Comparison of ENCODE assay signal across 8 mouse cellular contexts in the genomic region with DNA sequence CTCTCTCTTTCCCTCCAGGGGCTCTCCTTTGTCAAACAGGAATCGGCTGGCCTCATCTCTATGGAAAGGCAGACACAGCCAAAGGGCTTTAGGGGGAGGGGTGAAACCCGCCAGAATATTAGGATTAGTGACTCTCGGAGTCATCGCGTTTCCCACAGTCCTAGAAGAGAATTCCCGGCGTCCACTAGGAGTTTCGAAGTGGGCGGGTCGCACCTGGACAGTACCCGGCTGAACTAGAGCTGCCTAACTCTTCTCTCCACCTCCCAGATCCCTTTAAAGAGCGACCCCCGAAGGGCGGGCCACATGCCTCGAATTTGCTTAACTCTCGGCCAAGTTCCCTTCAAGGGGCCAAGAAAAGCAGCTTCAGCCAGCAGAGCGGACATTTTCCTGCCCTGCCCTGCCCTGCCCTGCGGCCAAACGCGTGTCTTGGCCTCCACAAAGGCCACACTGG. TPM values are rescaled to one million over a fixed set of nuclear protein-coding genes. Genes with fewer than 3 reads are reported as not detected.
DNase-seq lines count a peak whose midpoint lies in the region; ATAC-seq lines count a peak whose summit lies in the region.

No protein-coding gene starts in this region.

- peak overlapping the region; percentile 73 for H3K4me3 ChIP-seq in heart, embryonic 12.5 days
- H3K4me3 ChIP-seq in midbrain, embryonic 13.5 days (replicated peaks), result peak overlapping the region; percentile 86

- H3K9me3 ChIP-seq in heart, embryonic 12.5 days (replicated peaks), result no peaks in the 10 kb centered on the region
- H3K9me3 ChIP-seq in midbrain, embryonic 13.5 days, result no peaks in the 10 kb centered on the region

- ATAC-seq in heart, embryonic 12.5 days (ENCODE audit: insufficient number of reproducible peaks, low FRiP score), result no peak
- ATAC-seq in midbrain, embryonic 13.5 days, result 0 out of 2 replicates have a peak, but pooled peaks have one; percentile 7
- no peak for ATAC-seq in erythroid progenitor cell, adult 5-6 weeks (replicated peaks; ENCODE audit: low FRiP score, poor library complexity, severe bottlenecking)

- DNase-seq in adrenal gland, adult 2 months, result peak; percentile 59
- DNase-seq in adrenal gland, adult 18-20 months (ENCODE audit: low spot score in 2 of 2), result no peak
- DNase-seq in R1 (ENCODE audit: low read depth, low spot score), result peak; percentile 73
- peak; percentile 61 to 71 for DNase-seq in kidney, postnatal 4 days
- no peak for DNase-seq in urinary bladder, postnatal 10 days (ENCODE audit: low spot score)

- peak overlapping the region; percentile 99 for H3K4me2 ChIP-seq in heart, embryonic 12.5 days
- peak overlapping the region; percentile 78 for H3K4me2 ChIP-seq in midbrain, embryonic 13.5 days (replicated peaks)

- H3K4me1 ChIP-seq in heart, embryonic 12.5 days (replicated peaks), result peaks cover 34% of the 10 kb centered on the region
- H3K4me1 ChIP-seq in midbrain, embryonic 13.5 days (replicated peaks), result peaks cover 59% of the 10 kb centered on the region

- H3K9ac ChIP-seq in heart, embryonic 12.5 days, result peak overlapping the region; percentile 87
- H3K9ac ChIP-seq in midbrain, embryonic 13.5 days (replicated peaks), result peak overlapping the region; percentile 96

- WGBS in heart, embryonic 12.5 days, result 1% methylated on average over 20 of the region's 20 CpGs
- WGBS in midbrain, embryonic 13.5 days, result 0% methylated on average over 20 of the region's 20 CpGs

- 0 out of 2 replicates have a peak overlapping the region, but pooled peaks have one; percentile 3 for H3K27ac ChIP-seq in heart, embryonic 12.5 days (ENCODE audit: poor library complexity, severe bottlenecking)
- H3K27ac ChIP-seq in midbrain, embryonic 13.5 days, result peak overlapping the region; percentile 87

- peaks cover 4% of the 10 kb centered on the region; the same call in 1 of the 2 replicates for H3K27me3 ChIP-seq in heart, embryonic 12.5 days (replicated peaks)
- no peaks in the 10 kb centered on the region for H3K27me3 ChIP-seq in midbrain, embryonic 13.5 days

- H3K36me3 ChIP-seq in heart, embryonic 12.5 days, result no peaks in the 10 kb centered on the region
- H3K36me3 ChIP-seq in midbrain, embryonic 13.5 days, result no peaks in the 10 kb centered on the region

RNA-seq across cellular contexts. Expression of a gene that starts 1.6 kb away (rescaled TPM):
- total RNA-seq in adrenal gland, adult 2 months (2021), result 10 to 100 TPM; 20.1 to 27.6 TPM
- polyA plus RNA-seq in adrenal gland, adult 2 months (2012; rRNA removed), result 29.7 and 30.9 TPM in 2 replicates
- total RNA-seq in adrenal gland, adult 18-20 months (2021), result 10 to 100 TPM; 24.5 to 25.2 TPM
- polyA plus RNA-seq in heart, embryonic 12.5 days (2016; fragmentation: Nextera tagmentation; extraction: Ambion mirVana), result 4.5 and 5.4 TPM in 2 replicates
- polyA plus RNA-seq in midbrain, embryonic 13.5 days (2015; fragmentation: Nextera tagmentation; extraction: Ambion mirVana), result 12.7 and 15.4 TPM in 2 replicates
- 1.7 and 3.6 TPM in 2 replicates for total RNA-seq in erythroid progenitor cell, adult 5-6 weeks (2015; ENCODE audit: low replicate concordance)
- 2.2 and 10.7 TPM in 2 replicates for total RNA-seq in erythroid progenitor cell, adult 5-6 weeks (2017; ENCODE audit: low replicate concordance)

RNA-seq across cellular contexts. Expression of a gene that starts 16.9 kb away (rescaled TPM):
- 10 to 100 TPM in 1 of 2 experiments, 1 to 10 TPM in 1; 6.2 to 17.2 TPM for total RNA-seq in adrenal gland, adult 2 months (2021)
- polyA plus RNA-seq in adrenal gland, adult 2 months (2012; rRNA removed), result 46.0 and 60.2 TPM in 2 replicates
- 1 to 10 TPM; 6.5 to 8.2 TPM for total RNA-seq in adrenal gland, adult 18-20 months (2021)
- 2.9 and 3.2 TPM in 2 replicates for polyA plus RNA-seq in heart, embryonic 12.5 days (2016; fragmentation: Nextera tagmentation; extraction: Ambion mirVana)
- 27.9 and 29.0 TPM in 2 replicates for polyA plus RNA-seq in midbrain, embryonic 13.5 days (2015; fragmentation: Nextera tagmentation; extraction: Ambion mirVana)
- not detected in 2 replicates for total RNA-seq in erythroid progenitor cell, adult 5-6 weeks (2015; ENCODE audit: low replicate concordance)
- 1.2 TPM in 1 of 2 replicates, not detected in the other for total RNA-seq in erythroid progenitor cell, adult 5-6 weeks (2017; ENCODE audit: low replicate concordance)

Comparison
In these comparisons a context has a peak if more than half of its experiments do, and no peak if none do; other contexts are left out.
1. DNase-seq: peak in adrenal gland, adult 2 months (single experiment), R1 (single experiment) and kidney, postnatal 4 days (2 of 2); none in adrenal gland, adult 18-20 months (0 of 2) and urinary bladder, postnatal 10 days (single experiment).